Mouse (Mus musculus) spleen, adult 18-20 months (tissue): Measurements from ENCODE around the gene Trim41.
A peak's percentile ranks its signal among the peaks of the same experiment; 100 is the strongest.
"Not testable (repeated sequence)": the region's sequence is repeated elsewhere in the genome, so short reads cannot be mapped to it uniquely, and the experiment has no call there.

Source experiments
- DNase-seq, 2 experiments: peaks; one replicate each; pipeline ENCODE4 v3.0.0; 2022; ENCODE audit warnings: mixed read lengths in 2 of 2

The Trim41 gene

GRCm38 (mm10) chr11:48816800-48817665 lies at the start of gene Trim41:
TSS of gene Trim41 (minus strand) at chr11:48817353.
- peak; percentile 99 for DNase-seq

GRCm38 (mm10) chr11:48866481-48866880 lies 49.3 kb upstream of the Trim41 start:
- no peak for DNase-seq

- no peak for DNase-seq
Measured at GRCm38 (mm10) chr11:48863808-48864207, 46.7 kb upstream of the Trim41 start.

- DNase-seq = no peak
Measured at GRCm38 (mm10) chr11:48862784-48863319, 45.7 kb upstream of the Trim41 start.

GRCm38 (mm10) chr11:48859014-48859413 lies 41.9 kb upstream of the Trim41 start:
- DNase-seq = no peak

GRCm38 (mm10) chr11:48853474-48854180 lies 36.5 kb upstream of the Trim41 start:
- DNase-seq = peak; percentile 75 to 89

GRCm38 (mm10) chr11:48852624-48853473 lies 35.7 kb upstream of the Trim41 start:
- DNase-seq = no peak

- no peak for DNase-seq
Measured at GRCm38 (mm10) chr11:48852190-48852589, 35.0 kb upstream of the Trim41 start.

GRCm38 (mm10) chr11:48851270-48851995 lies 34.3 kb upstream of the Trim41 start:
- no peak for DNase-seq

- no peak for DNase-seq
Measured at GRCm38 (mm10) chr11:48850240-48850639, 33.1 kb upstream of the Trim41 start.

GRCm38 (mm10) chr11:48846881-48847280 lies 29.7 kb upstream of the Trim41 start:
- no peak for DNase-seq

GRCm38 (mm10) chr11:48846362-48846761 lies 29.2 kb upstream of the Trim41 start:
- not testable (repeated sequence) for DNase-seq

- DNase-seq = no peak
Measured at GRCm38 (mm10) chr11:48845244-48845815, 28.2 kb upstream of the Trim41 start.

- DNase-seq = no peak
Measured at GRCm38 (mm10) chr11:48844309-48844708, 27.2 kb upstream of the Trim41 start.

GRCm38 (mm10) chr11:48843202-48843601 lies 26.0 kb upstream of the Trim41 start:
- DNase-seq = no peak

GRCm38 (mm10) chr11:48842378-48842792 lies 25.2 kb upstream of the Trim41 start:
- no peak for DNase-seq

- DNase-seq = no peak
Measured at GRCm38 (mm10) chr11:48841213-48841612, 24.1 kb upstream of the Trim41 start.

GRCm38 (mm10) chr11:48840805-48841204 lies 23.7 kb upstream of the Trim41 start:
- DNase-seq = no peak

GRCm38 (mm10) chr11:48838879-48839680 lies 21.9 kb upstream of the Trim41 start:
- no peak for DNase-seq

- DNase-seq = peak; percentile 60 to 61
Measured at GRCm38 (mm10) chr11:48838181-48838797, 21.1 kb upstream of the Trim41 start.
